Mouse (Mus musculus) spleen, embryonic (tissue): ENCODE data around the gene Snx30.

Experiments used
- CTCF ChIA-PET: fragments of 350-600 bp; sonication (Branson Sonifier 250); formaldehyde crosslinking; loops from one replicate; lab custom pipeline; 2022; lab: Charles Lee

Snx30 gene

DNA sequence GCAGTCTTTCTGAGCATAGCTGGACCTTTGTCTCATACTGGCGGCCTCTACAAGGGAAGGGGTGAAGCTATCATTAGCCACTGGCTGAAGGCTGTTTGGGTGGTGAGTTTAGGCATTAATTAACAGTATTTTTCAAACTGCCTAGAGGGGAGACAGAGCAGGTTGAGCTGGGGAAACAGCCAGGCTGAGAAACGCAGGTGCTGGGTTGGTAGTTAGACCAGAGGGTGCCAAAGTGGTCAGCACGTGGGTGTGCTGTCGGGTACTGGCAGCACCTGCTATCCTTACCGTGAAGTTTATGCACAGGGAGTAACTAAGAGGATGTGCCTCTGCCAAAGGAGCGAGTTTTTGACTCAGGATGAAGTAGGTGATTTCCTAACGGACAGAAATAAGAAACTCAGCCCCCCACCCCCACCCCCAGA lies 13.4 kb downstream of the Snx30 start:
- CTCF ChIA-PET, result interaction anchor here (1.2 kb wide), 1 partner anchor 21 kb away, joined by 4 read pairs; no protein-coding TSS in a partner anchor

GRCm38 (mm10) chr4:59819477-59820022 lies 13.9 kb downstream of the Snx30 start:
- CTCF ChIA-PET, result interaction anchor here (1.2 kb wide), 2 partner anchors 14 to 20 kb away, joined by 3 to 4 read pairs; partner anchors contain the start of gene Snx30

DNA sequence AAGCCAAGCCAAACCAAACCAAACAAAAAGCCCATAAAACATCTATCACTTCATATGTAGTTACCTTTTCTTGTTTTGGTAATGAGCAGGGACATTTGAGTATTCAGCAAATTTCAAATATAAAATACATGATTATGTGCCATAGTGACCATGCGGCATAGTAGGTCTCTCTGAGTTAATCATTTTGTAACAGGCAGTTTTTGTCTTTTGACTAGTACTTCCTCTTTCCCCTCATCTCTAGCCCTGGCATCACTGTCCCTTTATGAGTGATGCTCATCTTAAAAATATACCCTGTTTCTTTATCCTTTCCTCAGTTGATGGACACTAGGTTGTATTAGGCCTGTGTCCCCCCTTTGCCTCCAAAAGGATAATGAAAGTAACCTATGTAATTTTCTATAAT lies 15.9 kb downstream of the Snx30 start:
- CTCF ChIA-PET, result no interaction called here

GRCm38 (mm10) chr4:59822119-59822518 lies 16.5 kb downstream of the Snx30 start:
- CTCF ChIA-PET, result interaction anchor here (1.3 kb wide), 1 partner anchor 9 kb away, joined by 3 read pairs; no protein-coding TSS in a partner anchor

- CTCF ChIA-PET, result interaction anchor here (1.3 kb wide), 1 partner anchor 10 kb away, joined by 3 read pairs; no protein-coding TSS in a partner anchor
These were observed 17.8 kb downstream of the Snx30 start for GRCm38 (mm10) chr4:59823470-59823869.

DNA sequence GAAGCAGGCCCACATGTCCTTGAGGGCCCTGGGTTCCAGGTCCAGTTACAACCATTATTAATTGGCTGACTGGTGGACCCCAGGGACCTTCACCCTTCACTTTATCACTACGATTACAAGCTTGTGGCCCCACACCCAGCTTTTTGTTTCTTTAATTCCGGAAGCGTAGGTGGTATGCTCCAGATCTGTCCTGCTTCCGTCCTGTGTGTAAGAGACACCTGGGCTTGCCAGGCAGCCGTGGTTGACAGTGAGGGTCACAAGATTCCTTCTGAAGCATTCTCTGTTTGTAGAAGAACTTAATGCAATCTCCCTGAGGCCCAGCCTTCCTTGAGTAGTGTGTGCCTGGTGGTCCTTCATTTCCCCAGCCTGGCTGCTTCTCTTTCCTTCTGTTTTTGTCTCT lies 19.2 kb downstream of the Snx30 start:
- CTCF ChIA-PET, result interaction anchor here (0.6 kb wide), 1 partner anchor 1865 kb away, joined by 7 read pairs; no protein-coding TSS in a partner anchor

DNA sequence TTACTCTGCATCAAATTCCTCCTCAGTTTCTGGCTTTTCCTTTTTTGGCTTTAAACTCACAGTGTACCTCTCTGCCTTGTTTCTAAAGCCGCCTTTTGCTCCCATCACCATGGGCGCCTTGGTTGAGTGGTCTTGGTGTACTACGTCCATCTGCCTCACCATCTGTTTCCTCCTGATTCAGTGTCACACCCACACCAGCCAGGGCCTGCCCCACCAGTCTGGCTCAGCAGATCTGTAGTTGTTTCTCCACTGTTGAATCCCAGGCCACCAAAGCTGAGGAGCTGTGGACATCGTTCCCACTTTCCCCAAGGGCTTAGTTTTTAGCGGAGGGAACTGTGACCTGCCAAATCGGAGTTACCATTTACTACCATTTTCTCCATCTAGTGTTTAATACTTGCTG lies 20.0 kb downstream of the Snx30 start:
- CTCF ChIA-PET, result no interaction called here

GRCm38 (mm10) chr4:59826381-59826780 lies 20.7 kb downstream of the Snx30 start:
- CTCF ChIA-PET, result no interaction called here

DNA sequence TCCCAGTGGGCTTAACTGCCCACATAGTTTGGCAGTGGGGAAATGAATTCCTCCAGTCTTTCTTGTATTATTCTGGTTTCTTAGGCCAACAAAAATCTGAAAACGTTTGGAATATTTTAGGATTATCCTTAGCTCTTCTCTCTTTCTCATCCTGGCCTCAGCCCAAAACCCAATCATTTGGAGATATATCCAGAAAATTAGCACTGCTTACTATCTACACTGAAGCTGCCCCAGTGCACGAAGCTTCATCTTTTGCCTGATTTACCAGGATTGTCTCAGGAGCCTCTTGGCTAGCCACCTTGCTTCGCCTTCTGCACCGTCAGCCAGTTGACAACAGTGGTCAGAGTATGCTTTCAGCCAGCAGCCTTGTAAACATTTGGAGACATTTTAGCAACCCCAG lies 23.4 kb downstream of the Snx30 start:
- CTCF ChIA-PET, result interaction anchor here (0.6 kb wide), 1 partner anchor 15 kb away, joined by 3 read pairs; no protein-coding TSS in a partner anchor

- CTCF ChIA-PET, result no interaction called here
These were observed 25.4 kb downstream of the Snx30 start for GRCm38 (mm10) chr4:59831038-59831437.

GRCm38 (mm10) chr4:59832810-59833209 lies 27.2 kb downstream of the Snx30 start:
- CTCF ChIA-PET, result interaction anchor here (0.7 kb wide), 1 partner anchor 283 kb away, joined by 3 read pairs; no protein-coding TSS in a partner anchor

GRCm38 (mm10) chr4:59837659-59838058 lies 32.0 kb downstream of the Snx30 start:
- CTCF ChIA-PET, result no interaction called here

DNA sequence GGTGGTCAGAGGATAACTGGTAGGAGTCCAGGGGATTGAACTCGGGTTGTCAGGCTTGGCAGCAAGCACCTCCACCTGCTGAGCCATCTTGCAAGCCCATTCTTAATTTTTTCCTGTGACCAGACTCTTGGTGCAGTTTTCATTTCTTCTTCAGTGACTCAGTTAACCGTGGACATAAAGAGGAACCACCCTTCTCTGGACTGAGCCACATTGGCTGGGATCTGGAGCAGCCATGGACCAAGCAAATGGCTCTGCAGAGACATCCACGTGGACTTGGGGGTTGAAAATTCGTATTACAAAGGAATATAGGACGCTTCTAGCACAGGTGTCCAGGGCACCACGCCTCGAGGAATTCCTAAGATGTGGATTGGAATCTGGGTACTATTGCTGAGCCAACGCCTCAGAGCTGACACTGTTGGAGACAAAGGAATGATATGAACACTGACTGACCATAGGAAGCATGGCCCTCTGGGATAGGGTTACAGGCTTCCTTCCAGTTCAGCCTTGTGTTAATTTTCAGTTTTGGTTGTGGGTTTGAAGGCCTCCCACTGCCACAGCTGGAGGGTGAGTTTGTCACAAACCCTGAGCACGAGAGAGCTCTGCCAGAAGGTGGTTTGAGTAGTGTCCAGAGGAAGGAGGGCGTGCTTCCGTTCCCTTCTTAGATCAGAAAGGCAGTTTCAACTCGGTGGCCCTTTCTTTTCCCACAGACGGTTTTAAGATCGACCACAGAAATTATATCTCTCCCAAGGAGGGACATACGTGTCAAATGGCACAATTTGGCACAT lies 39.0 kb downstream of the Snx30 start:
- CTCF ChIA-PET, result interaction anchor here (0.6 to 0.9 kb wide), 2 partner anchors 16 to 64 kb away, joined by 3 to 5 read pairs; no protein-coding TSS in a partner anchor

DNA sequence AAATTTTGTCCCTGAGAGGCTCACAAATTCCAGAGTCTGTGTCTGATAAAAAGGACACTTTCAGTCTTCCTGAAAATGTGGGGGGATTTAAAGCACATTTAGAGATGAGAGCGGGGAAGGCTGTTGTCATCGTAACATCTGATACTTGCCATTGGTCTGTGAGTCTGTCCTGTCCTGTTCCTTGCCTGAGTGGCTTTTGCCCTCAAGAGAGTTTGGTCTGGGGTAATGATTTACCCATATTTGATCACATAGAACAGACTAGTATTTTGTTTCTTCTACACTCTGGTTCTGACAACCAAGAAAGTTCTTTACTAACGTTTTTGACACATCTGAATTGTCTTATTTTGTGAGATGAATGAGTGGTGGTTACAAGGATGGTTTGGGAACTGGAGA lies 39.6 kb downstream of the Snx30 start:
- CTCF ChIA-PET, result no interaction called here

DNA sequence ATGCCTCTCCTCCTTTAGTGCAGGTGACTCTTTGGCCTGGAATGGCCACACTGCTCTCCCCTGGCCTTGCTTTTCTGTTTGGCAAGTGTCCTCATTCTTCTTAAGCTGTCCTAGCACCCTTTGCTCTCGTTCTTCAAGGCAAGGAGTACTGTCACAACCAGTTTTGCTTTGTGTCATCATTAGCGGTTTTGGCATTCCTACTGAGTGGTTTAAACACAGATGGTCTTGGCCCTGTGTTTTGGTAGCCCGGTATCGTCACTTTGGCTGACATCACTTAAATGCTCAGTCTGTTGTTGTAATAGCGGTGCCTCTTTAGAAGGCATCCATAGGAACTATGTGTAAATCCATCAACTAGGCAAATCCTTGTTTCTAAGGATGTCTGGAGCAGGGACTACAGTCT lies 41.8 kb downstream of the Snx30 start:
- CTCF ChIA-PET, result interaction anchor here (0.9 kb wide), 1 partner anchor 61 kb away, joined by 3 read pairs; no protein-coding TSS in a partner anchor

DNA sequence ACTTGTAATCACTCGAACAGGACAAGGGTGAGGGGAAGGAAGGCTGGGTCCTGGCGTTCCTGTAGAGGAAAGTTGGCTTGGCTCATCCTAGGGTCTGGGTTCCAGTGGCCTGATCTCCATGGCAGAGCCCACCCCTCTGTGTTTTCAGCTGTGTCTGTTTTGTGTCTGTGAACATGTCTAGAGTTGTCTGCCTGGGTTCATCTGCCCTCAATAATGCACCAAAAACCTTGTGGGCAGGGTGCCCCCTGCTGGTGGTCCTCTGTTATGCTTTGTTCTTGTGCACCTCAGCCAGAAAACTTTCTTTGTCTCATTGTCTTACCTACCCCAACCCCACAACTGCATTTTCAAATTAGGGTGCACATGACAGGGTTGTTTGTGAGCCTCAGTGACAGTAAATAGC lies 44.5 kb downstream of the Snx30 start:
- CTCF ChIA-PET, result interaction anchor here (0.6 to 1.2 kb wide), 3 partner anchors 21 to 55 kb away, joined by 3 to 4 read pairs (median 4); no protein-coding TSS in a partner anchor

GRCm38 (mm10) chr4:59850886-59851623 lies 45.4 kb downstream of the Snx30 start:
- CTCF ChIA-PET, result interaction anchor here (1.0 to 1.2 kb wide), 4 partner anchors 10 to 681 kb away, joined by 3 to 4 read pairs (median 4); no protein-coding TSS in a partner anchor

DNA sequence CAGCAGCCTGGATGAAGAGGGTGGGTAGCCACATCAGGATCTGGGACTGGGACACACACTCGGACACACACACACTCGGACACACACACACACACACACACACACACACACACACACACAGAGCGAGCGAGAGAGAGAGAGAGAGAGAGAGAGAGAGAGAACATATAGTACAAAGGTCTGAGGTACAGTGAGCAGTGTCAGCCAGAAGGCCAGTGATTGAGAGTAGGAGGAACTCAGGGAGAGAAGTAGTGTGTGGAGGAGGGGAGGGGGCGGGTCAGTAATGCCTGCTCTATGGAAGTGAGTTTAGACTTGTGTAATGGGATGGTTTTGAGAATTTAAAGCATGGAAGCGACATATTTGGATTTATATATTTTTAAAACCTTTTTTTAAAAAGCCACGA lies 47.5 kb downstream of the Snx30 start:
- CTCF ChIA-PET, result interaction anchor here (0.6 kb wide), 2 partner anchors 38 to 59 kb away, joined by 4 to 5 read pairs; no protein-coding TSS in a partner anchor

- CTCF ChIA-PET, result no interaction called here
These were observed 54.2 kb downstream of the Snx30 start for GRCm38 (mm10) chr4:59859693-59860425.

DNA sequence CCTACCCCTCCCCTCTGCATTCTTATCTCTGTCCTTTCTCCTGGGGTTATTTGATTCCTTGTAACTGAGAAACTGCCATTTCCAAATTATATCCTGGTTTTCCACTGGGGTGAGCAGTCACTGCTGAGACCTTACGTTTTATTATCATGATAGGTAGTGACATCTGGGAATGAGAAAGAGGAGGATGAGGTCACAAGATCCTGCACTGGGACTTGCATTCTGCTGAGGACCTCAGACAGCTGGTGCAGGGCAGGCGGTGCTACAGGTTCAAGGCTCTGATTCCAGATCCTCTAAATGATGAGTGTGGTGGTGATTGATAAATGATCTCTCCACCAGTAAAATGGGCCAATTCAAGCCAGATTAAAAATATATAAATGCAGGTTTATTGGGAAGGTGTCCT lies 54.8 kb downstream of the Snx30 start:
- CTCF ChIA-PET, result no interaction called here

GRCm38 (mm10) chr4:59861871-59862270 lies 56.2 kb downstream of the Snx30 start:
- CTCF ChIA-PET, result interaction anchor here (0.5 to 0.9 kb wide), 2 partner anchors 11 to 13 kb away, joined by 3 read pairs; no protein-coding TSS in a partner anchor
